Mouse (Mus musculus) frontal cortex, postnatal 10 days (tissue): ENCODE measurements around the gene Samhd1.

Source experiments
- DNase-seq, 2 experiments: peaks; one replicate each; pipeline ENCODE4 v3.0.0; 2022; ENCODE audit warnings: low spot score in 2 of 2, mixed read lengths in 1 of 2

Gene Samhd1

DNA sequence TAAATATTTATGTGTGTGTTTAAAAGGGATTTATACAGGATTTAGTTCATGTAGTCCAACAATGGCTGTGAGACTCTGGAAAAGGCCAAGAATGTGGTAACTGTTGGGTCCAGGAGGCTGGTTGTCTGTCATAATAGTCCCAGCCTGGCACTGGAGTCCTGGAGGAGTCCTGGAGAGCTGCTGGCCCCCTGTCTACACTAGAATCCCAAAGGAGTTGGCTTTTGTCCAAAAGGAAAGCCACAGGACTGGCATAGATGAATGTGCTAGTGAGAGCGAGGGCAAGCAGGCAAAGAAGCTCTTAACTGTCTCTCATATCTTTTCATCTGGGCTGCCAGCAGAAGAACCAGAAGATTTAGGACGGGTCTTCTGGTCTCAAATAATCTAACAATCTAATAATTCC, 1.6 kb upstream of the Samhd1 start:
- DNase-seq = no peak

- DNase-seq = no peak
Observed at GRCm38 (mm10) chr2:157136176-157136575, 1.1 kb upstream of the Samhd1 start.

DNA sequence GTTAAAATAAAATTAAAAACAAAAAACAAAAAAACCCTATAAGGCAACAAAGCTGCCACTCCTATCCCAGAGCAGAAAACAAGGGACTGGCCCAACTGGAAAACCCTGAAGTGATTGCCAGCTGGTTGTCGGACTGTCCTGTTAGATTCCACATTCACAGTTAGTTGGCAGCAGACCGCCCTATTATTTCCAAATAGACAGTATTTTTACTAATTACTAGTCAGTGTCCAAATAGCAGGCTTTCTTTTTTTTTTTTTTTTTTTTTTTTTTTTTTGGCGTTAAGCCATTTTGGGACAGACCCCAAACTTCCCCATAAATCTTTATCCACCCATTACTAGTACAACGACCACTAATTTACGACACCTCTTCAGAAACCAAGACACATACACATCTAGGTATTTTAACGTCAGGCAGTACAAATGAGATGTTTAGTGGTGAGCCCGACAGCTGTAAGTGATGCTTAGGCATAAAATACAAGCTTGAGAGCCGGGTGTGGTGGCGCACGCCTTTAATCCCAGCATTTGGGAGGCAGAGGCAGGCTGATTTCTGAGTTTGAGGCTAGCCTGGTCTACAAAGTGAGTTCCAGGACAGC, 560 bp upstream of the Samhd1 start:
- DNase-seq = no peak

DNA sequence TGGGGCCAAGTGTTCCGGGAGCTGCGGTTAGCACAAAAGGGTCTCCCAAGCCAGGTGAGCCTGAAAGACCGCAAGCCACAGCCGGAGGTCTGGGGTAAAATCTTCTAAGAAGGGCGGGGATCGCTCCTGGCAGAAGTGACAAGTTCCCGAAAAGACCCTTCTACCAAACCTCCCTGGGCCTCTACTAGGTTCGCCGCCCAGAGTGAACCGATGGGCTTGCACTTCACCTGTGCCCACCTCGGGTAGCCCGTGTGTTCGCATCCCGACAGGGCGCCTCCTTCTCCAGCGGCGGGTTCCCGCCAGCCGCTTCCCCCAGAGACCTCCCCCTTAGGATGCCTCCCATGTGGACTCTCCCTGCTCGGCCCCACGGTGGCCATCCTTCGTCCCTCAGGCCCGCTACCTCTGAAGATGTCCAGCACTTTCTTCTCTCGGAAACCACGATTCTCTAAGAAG, 560 bp downstream of the Samhd1 start:
- peak in 1 of 2 experiments; percentile 9 for DNase-seq

DNA sequence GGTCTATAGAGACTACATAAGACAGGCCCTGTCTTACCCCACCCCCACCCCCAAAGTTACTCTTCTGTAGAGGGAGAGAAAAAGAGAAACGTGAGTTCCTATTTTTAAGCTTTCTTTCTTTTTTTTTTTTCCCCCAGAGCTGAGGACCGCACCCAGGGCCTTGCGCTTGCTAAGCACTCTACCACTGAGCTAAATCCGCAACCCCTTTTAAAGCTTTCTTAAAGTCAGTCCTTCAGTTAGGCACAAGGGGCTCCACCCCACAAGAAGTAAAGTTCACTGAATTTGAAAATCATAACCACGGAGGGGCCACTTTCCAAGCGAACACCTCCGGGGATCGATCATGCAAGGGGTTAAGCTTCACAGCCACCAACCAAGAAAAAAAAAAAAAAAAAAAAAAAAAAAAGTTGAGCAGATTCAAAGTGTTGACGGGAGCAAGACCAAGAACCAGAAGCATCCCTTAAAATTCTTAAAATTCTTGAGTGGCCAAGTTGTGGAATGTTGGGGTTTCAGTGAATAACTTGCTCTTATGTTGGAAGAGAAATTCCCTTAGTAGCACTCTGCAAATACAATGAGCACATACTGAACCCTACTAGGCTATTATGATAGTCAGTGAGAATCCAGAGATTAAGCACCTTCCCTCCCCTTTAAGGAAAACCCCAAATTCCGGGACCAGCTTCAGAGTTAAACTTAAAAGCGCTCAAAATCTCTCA, 1.1 kb downstream of the Samhd1 start:
- DNase-seq = no peak

GRCm38 (mm10) chr2:157132686-157133540, 2.2 kb downstream of the Samhd1 start:
- DNase-seq = no peak

DNA sequence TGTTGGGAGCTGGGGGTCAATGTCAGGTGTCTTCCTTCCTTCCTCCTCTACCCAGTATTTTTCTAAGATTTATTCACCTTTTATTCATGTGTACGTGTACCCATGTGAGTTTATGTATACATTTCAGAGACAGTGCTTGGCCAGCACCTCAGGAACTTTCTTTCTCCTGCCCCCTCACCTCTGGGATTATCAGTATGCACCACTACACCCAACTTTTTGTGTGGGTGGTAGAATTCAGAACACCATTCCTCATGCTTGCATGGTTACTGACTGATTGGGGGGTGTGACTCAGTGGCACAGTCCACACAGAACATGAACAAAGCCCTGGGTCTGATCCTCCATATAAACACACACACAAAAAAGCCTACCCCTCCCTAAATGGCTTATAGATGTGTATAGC, 3.0 kb downstream of the Samhd1 start:
- DNase-seq = no peak

DNA sequence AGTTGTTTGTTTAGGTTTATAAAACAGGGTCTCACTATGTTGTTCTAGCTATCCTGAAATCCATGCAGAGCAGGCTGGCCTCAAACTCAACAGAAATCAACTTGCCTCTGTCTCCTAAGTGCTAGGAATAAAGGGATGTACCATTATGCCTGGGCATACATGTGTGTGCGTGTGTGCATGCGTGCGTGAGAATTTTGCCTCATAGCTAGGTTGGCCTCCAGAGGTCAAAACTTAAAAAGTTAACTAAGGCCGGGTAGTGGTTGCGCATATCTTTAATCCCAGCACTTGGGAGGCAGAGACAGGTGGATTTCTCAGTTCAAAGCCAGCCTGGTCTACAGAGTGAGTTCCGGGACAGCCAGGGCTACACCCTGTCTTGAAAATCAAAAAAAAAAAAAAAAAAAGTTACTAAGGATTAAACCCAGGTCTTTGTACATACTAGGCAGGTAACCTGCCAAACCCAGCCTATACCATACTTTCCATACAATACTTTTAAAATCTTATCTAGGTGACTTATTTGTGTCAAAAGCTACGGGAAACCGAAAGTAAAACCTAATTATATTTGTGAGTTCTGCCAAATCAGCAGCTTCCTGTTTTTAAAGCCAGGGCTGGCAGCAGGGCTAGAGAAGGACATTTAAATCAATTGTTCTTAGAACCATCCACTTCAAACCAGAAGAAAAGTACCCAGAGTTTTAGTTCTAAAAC, 4.1 kb downstream of the Samhd1 start:
- no peak for DNase-seq

GRCm38 (mm10) chr2:157129601-157130164, 5.4 kb downstream of the Samhd1 start:
- no peak for DNase-seq

DNA sequence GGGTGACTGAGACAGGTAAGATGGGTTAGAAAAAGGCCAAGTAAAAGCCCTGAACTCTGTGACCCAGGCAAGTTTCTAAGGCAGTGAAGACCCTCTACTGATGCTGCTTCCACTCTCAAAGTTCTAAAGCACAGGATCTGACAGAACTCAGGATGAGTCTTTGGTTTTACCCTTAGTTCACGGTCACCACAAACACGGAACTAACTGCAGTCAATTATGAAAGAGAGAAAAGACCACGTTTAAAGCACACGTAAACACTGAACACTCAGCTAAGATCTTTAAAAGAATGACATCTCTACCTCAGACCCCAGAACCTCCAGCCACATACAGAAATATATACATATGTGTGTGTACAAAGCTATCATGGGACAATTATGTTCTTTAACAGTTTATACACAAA, 6.0 kb downstream of the Samhd1 start:
- DNase-seq = no peak

DNA sequence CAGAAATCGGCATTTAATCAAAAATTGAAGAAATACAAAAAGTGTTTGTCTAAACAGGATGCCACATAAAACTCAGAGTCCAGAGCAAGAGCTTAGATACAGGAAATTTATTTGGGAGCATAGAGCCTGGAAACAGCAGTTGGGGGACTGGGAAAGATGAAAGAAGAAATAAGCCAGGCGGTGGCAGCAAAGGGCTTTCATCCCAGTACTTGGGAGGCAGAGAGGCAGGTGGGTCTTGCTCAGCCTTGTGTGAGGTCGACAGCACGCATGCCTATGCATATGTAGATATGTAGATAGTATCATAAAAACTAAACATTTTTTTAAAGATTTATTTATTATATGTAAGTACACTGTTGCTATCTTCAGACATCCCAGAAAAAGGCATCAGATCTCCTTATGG, 7.0 kb downstream of the Samhd1 start:
- peak in 1 of 2 experiments; percentile 11 for DNase-seq

DNA sequence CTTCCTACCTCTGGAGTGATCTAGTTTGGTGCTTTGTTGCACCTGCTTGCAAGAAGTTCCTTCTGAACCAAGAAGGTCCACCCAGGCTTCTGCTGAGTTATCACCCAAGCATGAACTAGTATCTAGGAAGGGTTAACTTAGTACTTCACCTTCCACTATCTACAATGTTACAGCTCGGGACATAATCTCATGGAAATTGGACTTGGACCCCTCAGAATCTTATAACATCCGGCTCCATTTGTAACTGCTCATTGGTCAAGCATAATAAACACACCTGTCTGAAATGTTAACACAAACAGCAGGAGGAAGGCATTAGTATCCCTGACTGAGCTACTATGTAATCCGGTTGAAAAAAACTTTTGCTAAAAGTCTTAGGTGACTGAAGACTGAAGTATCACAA, 7.7 kb downstream of the Samhd1 start:
- no peak for DNase-seq

- no peak for DNase-seq
Observed at GRCm38 (mm10) chr2:157125246-157125645, 9.8 kb downstream of the Samhd1 start.

GRCm38 (mm10) chr2:157121766-157122165, 13.3 kb downstream of the Samhd1 start:
- DNase-seq = no peak

GRCm38 (mm10) chr2:157119075-157119474, 16.0 kb downstream of the Samhd1 start:
- no peak for DNase-seq

GRCm38 (mm10) chr2:157118556-157118955, 16.5 kb downstream of the Samhd1 start:
- DNase-seq = no peak

DNA sequence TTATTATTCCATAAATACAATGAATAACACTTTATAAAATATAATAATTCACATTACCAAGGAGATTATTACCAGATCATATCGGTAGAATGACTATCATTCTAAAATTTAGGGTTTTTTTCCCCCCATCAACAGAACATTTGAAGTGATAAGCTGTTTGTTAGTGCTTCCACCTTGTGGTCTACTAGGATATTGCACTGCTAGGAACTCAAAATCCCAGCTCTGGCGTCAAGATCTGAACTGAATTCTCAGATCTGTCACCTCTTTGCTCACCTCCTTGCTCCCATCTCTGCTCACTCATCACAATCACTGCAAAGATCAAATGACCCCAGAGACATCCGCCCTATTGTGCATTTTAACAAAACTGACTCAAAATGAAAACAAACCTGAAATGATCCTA, 18.1 kb downstream of the Samhd1 start:
- no peak for DNase-seq

DNA sequence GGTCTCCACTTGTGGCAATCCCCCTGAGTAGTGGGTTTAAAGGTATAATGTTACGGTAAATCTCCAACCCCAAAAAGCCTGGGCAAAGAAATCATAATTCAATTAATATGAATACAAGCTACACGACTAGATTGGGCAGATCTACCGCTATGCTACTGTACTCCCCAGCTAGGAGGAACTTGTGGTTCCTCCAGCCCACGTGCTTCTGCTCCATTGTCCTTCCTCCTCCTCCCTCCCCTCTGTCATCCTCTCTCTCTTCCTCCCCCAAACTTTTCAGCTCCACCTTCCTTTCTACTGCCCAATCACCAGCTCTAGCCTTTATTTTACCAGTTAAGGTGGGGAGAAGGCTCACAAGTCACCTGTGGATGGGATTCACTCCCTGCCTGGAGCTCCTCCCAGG, 26.8 kb downstream of the Samhd1 start:
- no peak for DNase-seq

DNA sequence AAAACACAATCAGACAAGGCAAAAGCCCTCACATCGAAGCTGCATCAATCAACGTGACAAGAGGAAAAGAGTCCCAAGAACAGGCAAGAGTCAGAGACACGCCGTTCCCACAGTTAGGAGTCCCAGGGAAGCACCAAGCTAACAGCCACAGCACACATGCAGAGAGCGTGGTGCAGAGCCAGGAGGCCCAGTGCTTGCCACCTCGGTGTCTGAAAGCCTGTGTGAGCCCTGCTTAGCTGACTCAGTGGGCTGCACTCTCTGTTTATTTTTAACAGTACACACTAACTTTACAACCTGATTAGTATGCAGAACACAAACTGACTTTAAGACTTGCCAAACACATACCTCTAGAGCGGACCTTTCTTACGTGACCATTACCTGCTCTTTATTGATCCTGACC, 30.6 kb downstream of the Samhd1 start:
- no peak for DNase-seq

DNA sequence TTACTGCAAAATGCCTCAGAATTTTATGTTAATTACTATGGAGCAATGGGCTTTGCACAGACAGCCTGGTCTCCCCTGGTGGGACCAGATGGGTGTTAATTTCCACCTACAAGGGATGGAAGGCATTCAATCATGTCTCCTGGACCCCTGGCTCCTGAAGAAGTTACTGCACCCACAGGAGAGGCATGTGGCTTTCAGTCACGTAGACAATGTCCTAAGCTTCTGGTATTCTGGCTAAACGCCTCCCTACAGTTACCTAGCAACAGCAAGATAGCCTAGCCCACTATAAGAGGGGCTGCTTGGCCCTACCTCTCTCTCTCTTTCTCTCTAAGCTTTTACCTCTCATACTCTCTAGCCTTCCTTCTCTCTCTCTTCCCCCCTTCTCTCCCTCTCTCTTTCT, 32.8 kb downstream of the Samhd1 start:
- no peak for DNase-seq

- DNase-seq = no peak
Observed at GRCm38 (mm10) chr2:157101650-157102049, 33.4 kb downstream of the Samhd1 start.

DNA sequence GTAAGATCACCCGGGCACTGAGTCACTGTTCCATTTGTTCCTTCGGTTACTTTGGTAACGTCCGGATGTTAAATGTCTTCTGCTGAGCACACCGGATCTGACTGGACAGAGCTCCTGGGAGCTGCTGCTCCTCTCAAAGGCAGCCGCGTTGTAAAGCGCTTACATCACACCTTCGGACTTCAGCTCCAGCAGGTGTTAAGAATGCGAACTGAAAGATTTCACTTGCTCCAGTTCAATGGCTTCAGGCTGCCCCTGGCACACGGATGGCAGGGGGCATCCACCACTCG, 34.8 kb downstream of the Samhd1 start:
- no peak for DNase-seq
